Mouse (Mus musculus): ENCODE results near the gene Best1. TPM values are rescaled to one million over a fixed set of nuclear protein-coding genes. Genes with fewer than 3 reads are reported as not detected.

The Best1 gene
- polyA plus RNA-seq, 1 experiment, result not detected

GRCm38 (mm10) chr19:10014824-10015223 lies 13.4 kb upstream of the Best1 start:
- no peak overlapping the region for H3K4me3 ChIP-seq (ENCODE audit: insufficient read depth, low read depth, low read length)
- H3K4me1 ChIP-seq (ENCODE audit: control insufficient read depth, insufficient read depth, insufficient read length, low read length), result no peaks in the 10 kb centered on the region; the same call in 1 of the 2 replicates
- no peak overlapping the region for H3K27ac ChIP-seq (replicated peaks; ENCODE audit: low read depth, low read length)

GRCm38 (mm10) chr19:10013913-10014312 lies 12.5 kb upstream of the Best1 start:
- Histone ChIP-seq H3K4me1 (ENCODE audit: control insufficient read depth, insufficient read depth, insufficient read length, low read length) (no peaks in the 10 kb centered on the region; the same call in 1 of the 2 replicates), H3K4me3 (ENCODE audit: insufficient read depth, low read depth, low read length) (no peak overlapping the region), H3K27ac (replicated peaks; ENCODE audit: low read depth, low read length) (peak overlapping the region; percentile 29; the same call in 1 of the 2 replicates)

DNA sequence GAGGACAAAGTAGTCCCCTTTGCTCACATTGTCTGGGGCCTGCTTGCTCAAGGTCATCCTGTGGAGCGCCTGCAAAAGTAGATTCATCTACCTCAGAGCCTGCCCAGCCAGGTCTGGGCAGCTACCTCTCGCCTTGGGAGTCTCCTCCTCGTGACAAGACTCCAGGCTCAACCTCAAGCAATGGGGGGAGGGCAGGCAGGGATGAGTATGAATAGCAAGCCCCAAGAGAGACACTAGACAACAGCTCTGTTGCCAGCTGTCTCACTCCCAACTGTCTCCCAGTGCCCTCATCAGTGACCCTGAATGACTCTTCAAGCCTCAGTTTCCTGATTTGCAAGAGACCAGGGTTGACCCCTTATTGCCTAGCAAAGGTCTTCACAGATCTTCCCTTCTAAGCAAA lies 11.9 kb upstream of the Best1 start:
- Histone ChIP-seq H3K27ac (replicated peaks; ENCODE audit: low read depth, low read length) (peak overlapping the region; percentile 29; the same call in 1 of the 2 replicates), H3K4me1 (ENCODE audit: control insufficient read depth, insufficient read depth, insufficient read length, low read length) (no peaks in the 10 kb centered on the region), H3K4me3 (ENCODE audit: insufficient read depth, low read depth, low read length) (no peak overlapping the region)

DNA sequence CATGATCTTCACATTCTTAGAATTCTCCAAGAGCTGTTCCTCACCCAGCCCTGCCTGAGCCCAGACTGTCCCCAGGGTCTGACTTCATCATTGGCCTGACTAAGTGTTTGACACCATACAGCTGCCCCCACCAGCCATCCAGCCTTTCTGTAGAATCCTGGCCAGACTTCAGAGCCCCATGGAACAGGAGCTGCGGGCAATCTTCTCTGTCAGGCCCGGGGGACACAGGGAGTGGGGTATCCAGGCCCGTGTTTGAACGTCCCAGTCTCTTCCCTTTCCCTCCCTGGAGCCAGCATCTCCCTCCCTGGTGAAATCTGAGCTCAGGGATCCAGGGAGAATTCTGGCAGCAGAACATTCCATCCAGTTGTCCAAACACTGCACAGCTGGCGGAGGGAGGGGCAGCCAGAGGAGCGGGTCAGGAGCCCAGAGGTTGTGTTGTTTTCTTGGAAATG lies 11.4 kb upstream of the Best1 start:
- Histone ChIP-seq H3K4me3 (ENCODE audit: insufficient read depth, low read depth, low read length) (no peak overlapping the region), H3K27ac (replicated peaks; ENCODE audit: low read depth, low read length) (0 out of 2 replicates have a peak overlapping the region, but pooled peaks have one; percentile 29), H3K4me1 (ENCODE audit: control insufficient read depth, insufficient read depth, insufficient read length, low read length) (no peaks in the 10 kb centered on the region)

DNA sequence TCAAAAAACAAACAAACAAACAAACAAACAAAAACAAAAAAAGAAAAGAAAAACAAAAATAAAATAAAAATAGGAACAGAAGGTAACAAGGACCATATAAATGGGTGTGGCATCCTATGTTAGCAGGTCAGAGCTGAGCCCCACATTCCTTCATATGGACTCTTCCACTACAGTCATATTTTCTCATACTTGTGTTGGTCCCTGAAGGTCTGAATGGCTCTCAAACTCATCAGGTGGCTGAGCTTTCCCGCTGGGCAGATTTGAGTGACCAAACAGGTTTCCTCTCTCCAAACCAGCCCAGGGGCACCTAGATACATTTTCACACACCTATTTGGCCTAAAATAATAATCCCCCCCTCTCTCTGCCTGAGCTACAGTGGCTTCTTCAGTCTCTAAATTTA lies 10.0 kb upstream of the Best1 start:
- H3K27ac ChIP-seq (replicated peaks; ENCODE audit: low read depth, low read length), result no peak overlapping the region
- no peak overlapping the region for H3K4me3 ChIP-seq (ENCODE audit: insufficient read depth, low read depth, low read length)
- H3K4me1 ChIP-seq (ENCODE audit: control insufficient read depth, insufficient read depth, insufficient read length, low read length), result no peaks in the 10 kb centered on the region

GRCm38 (mm10) chr19:10003696-10004095 lies 2.3 kb upstream of the Best1 start:
- Histone ChIP-seq H3K27ac (replicated peaks; ENCODE audit: low read depth, low read length) (no peak overlapping the region), H3K4me3 (ENCODE audit: insufficient read depth, low read depth, low read length) (no peak overlapping the region), H3K4me1 (ENCODE audit: control insufficient read depth, insufficient read depth, insufficient read length, low read length) (no peaks in the 10 kb centered on the region)

GRCm38 (mm10) chr19:10000330-10000729 lies 1.1 kb downstream of the Best1 start:
- Histone ChIP-seq H3K4me1 (ENCODE audit: control insufficient read depth, insufficient read depth, insufficient read length, low read length) (no peaks in the 10 kb centered on the region), H3K27ac (replicated peaks; ENCODE audit: low read depth, low read length) (no peak overlapping the region), H3K4me3 (ENCODE audit: insufficient read depth, low read depth, low read length) (no peak overlapping the region)

DNA sequence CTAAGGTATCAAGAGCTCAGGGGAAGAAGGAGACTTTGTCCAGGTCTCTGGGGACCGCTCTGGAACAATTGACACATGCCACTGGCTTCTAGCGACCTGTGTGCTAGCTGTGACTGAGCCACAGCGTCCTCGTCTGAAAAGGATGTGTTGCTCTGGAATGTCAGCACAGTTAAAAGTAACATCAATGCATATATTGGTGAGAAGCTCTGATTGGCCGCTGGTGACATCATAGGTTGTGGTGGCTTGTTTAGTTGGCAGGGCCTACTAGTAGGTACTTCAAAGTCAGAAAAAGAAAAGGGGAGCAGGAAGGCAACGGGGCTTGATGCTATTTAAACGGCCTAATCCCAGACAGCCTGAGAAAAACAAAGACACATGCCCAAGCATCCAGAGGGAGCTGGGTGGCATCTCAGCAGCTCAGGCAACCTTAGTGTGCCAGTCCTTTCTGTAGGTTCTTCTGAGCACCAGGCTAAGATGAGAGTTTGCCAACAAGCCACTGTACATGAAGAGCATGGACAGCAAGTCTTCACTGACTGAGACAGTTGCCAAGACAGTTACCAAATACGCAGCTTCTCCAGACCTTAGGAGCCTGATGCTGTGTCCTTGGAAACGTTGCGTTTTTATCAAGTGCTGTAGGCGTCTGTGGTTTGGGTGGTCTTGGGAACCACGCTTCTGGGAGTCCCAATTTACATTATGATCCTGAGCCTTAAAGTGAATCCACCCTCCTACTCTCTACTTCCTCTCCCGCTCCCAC lies 2.5 kb downstream of the Best1 start:
- Histone ChIP-seq H3K4me1 (ENCODE audit: control insufficient read depth, insufficient read depth, insufficient read length, low read length) (no peaks in the 10 kb centered on the region), H3K27ac (replicated peaks; ENCODE audit: low read depth, low read length) (no peak overlapping the region), H3K4me3 (ENCODE audit: insufficient read depth, low read depth, low read length) (no peak overlapping the region)

GRCm38 (mm10) chr19:9998063-9998416 lies 3.4 kb downstream of the Best1 start:
- Histone ChIP-seq H3K4me1 (ENCODE audit: control insufficient read depth, insufficient read depth, insufficient read length, low read length) (peaks cover 3% of the 10 kb centered on the region; the same call in 1 of the 2 replicates), H3K27ac (replicated peaks; ENCODE audit: low read depth, low read length) (no peak overlapping the region), H3K4me3 (ENCODE audit: insufficient read depth, low read depth, low read length) (no peak overlapping the region)

DNA sequence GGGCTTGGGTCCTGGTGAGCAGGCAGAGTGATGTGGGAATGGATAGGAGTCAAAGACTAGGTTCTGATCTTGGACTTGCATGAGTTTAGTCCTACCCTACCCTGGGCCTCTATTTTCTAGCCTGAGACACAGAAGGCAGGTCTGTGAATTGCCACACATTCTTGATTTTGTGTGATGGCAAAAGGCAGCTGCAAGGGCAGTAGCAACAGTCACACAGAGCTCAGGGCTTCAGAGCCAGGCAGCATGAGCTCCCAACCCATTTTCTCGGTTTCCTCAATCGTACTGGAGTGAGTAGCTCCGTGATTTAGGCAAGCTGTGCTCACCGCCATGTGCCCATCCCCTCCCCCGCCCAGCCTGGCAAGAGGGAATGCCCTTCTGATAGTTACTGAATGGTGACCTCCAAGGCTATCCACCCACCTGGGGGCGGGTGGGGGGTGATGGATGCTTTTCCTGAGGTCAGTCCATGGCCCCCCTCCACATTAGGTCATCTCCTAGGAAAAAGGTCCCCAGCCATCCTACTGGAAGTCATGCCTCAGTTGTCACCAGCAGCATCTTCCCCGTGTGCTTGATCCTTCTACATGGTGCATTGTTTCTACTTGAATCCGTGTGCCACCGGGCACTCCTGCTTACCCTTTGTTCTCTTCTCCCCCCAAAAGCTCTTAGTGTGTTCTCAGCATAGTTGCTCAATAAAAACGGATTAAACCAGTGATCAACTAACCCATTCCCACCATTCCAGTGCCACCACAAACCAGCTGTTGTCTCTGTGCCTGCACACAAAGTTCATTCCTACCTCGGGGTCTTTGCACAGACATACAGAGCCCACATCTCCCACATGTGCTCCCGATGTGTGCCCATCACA lies 4.0 kb downstream of the Best1 start:
- Histone ChIP-seq H3K4me3 (ENCODE audit: insufficient read depth, low read depth, low read length) (no peak overlapping the region), H3K27ac (replicated peaks; ENCODE audit: low read depth, low read length) (no peak overlapping the region), H3K4me1 (ENCODE audit: control insufficient read depth, insufficient read depth, insufficient read length, low read length) (peaks cover 3% of the 10 kb centered on the region; the same call in 1 of the 2 replicates)

- Histone ChIP-seq H3K4me3 (ENCODE audit: insufficient read depth, low read depth, low read length) (peak overlapping the region; percentile 33), H3K4me1 (ENCODE audit: control insufficient read depth, insufficient read depth, insufficient read length, low read length) (peaks cover 3% of the 10 kb centered on the region; the same call in 1 of the 2 replicates), H3K27ac (replicated peaks; ENCODE audit: low read depth, low read length) (no peak overlapping the region)
Observed at GRCm38 (mm10) chr19:9993036-9993656, 8.3 kb downstream of the Best1 start.

DNA sequence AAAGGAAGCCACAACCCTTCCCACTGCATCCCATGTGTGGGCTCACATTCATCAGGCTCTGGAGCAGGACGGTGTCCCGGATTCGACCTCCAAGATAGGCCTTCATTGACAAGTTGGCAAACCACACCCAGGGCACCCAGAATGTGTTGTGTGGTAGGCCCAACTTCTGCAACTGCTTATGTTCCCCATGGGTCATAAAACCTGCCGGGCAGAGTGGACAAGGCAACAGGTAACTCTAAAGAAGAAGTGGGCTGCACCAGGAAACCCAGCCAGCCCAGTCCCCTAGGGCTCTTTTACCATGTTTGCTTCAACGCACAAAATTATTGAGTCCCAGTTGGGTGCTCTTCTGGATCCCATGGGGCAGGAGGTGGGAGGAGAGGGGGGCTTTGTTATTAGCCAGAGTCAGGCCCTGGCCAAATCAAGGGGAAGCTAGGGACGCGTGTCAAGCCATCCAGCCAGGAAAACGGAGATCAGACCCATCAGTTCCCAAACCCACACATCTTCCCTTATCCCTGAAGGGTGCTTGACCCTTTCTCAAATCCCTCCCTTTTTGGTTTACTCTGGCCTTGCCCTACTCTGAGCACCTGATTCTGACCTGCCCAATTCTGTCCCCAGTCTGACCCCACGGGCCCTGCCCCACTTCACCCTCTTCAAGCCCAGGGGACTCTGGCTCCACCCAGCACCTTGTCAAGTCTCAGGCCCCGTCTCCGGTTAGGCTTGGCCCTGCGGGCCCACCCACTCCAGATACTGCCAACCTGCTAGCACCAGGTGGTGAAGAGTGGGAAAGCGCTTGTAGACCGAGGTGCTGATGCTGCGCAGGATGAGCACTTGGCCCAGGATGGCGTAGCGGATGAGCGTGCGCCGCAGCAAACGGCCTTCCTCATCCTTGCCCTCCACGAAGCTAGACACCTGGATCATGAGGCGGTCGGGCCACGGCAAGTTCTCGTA lies 9.1 kb downstream of the Best1 start:
- H3K4me3 ChIP-seq (ENCODE audit: insufficient read depth, low read depth, low read length), result no peak overlapping the region
- H3K4me1 ChIP-seq (ENCODE audit: control insufficient read depth, insufficient read depth, insufficient read length, low read length), result peaks cover 3% of the 10 kb centered on the region; the same call in 1 of the 2 replicates

GRCm38 (mm10) chr19:9991304-9991703 lies 10.1 kb downstream of the Best1 start:
- Histone ChIP-seq H3K4me1 (ENCODE audit: control insufficient read depth, insufficient read depth, insufficient read length, low read length) (peaks cover 3% of the 10 kb centered on the region; the same call in 1 of the 2 replicates), H3K4me3 (ENCODE audit: insufficient read depth, low read depth, low read length) (no peak overlapping the region), H3K27ac (replicated peaks; ENCODE audit: low read depth, low read length) (no peak overlapping the region)

More for the DNA sequence above, 9.1 kb downstream of the Best1 start:
- no peak overlapping the region for H3K27ac ChIP-seq (replicated peaks; ENCODE audit: low read depth, low read length)

DNA sequence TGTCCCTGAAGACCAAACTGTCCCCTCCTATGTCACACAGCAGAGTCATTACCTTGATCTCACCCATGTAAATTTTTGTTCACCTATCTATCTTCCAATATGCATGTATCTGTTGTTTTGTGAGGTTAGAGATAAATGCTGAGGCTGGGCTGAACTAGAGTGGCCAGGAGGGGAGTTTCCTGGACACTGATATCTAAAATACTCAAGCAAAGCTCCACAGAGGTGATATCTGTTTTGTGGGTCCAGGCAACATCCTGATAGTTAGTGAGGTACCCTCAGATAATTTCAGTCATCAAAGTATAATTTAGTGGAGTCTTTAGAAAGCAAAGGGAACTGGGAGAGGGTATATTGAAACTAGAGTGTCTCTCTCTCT lies 11.6 kb downstream of the Best1 start:
- H3K4me3 ChIP-seq (ENCODE audit: insufficient read depth, low read depth, low read length), result no peak overlapping the region
- H3K4me1 ChIP-seq (ENCODE audit: control insufficient read depth, insufficient read depth, insufficient read length, low read length), result peaks cover 3% of the 10 kb centered on the region; the same call in 1 of the 2 replicates
- no peak overlapping the region for H3K27ac ChIP-seq (replicated peaks; ENCODE audit: low read depth, low read length)
